Mouse (Mus musculus): Measurements from ENCODE around the gene Tsr3. TPM values are rescaled to one million over a fixed set of nuclear protein-coding genes. Genes with fewer than 3 reads are reported as not detected.

Gene Tsr3
- total RNA-seq, 2 experiments from 2014 or later: 7.7 to 9.5 TPM

Small RNA genes lying within 50 kb of the gene (microRNA-seq; reads per million reads assigned to microRNA genes)
- gene Mir3547: 0.76 to 3.0 reads per million in 2 experiments

Other genes starting within 250 kb of the Tsr3 start
- 10 to 100 TPM in 1 of 2 experiments, 1 to 10 TPM in 1; 9.5 to 10.7 TPM for gene Cramp1l, start 224.4 kb upstream of the Tsr3 start, total RNA-seq (2021)
- gene Ift140, start 224.1 kb upstream of the Tsr3 start, total RNA-seq (2021): 1 to 10 TPM; 3.5 to 5.5 TPM
- 10 to 100 TPM; 41.5 to 48.0 TPM for gene Tmem204, start 156.6 kb upstream of the Tsr3 start, total RNA-seq (2021)
- gene Telo2, start 124.2 kb upstream of the Tsr3 start, total RNA-seq (2021): 10 to 100 TPM; 11.1 to 14.5 TPM
- gene Ptx4, start 119.4 kb upstream of the Tsr3 start, total RNA-seq (2021): 1 to 10 TPM; 2.5 to 3.0 TPM
- 10 to 100 TPM; 26.2 to 31.3 TPM for gene Clcn7, start 106.8 kb upstream of the Tsr3 start, total RNA-seq (2021)
- not detected for gene Ccdc154, start 77.7 kb upstream of the Tsr3 start, total RNA-seq (2021)
- gene Gm38655, start 64.7 kb upstream of the Tsr3 start, total RNA-seq (2021): not detected
- gene BC003965, start 55.6 kb upstream of the Tsr3 start, total RNA-seq (2021): 10 to 100 TPM; 21.3 to 24.1 TPM
- gene Unkl, start 51.8 kb upstream of the Tsr3 start, total RNA-seq (2021): 1 to 10 TPM; 7.0 to 8.7 TPM
- gene Gnptg, start within 50 bp of the Tsr3 start, total RNA-seq (2021): 10 to 100 TPM; 14.8 to 15.9 TPM
- 1 to 10 TPM in 1 of 2 experiments, under 1 TPM in 1; 0.62 to 1.3 TPM for gene Baiap3, start 16.2 kb downstream of the Tsr3 start, total RNA-seq (2021)
- 100 to 1,000 TPM in 1 of 2 experiments, 10 to 100 TPM in 1; 90.7 to 105 TPM for gene Ube2i, start 34.5 kb downstream of the Tsr3 start, total RNA-seq (2021)
- under 1 TPM; 0.46 to 0.50 TPM for gene Prss34, start 58.2 kb downstream of the Tsr3 start, total RNA-seq (2021)
- not detected for gene Prss28, start 68.5 kb downstream of the Tsr3 start, total RNA-seq (2021)
- gene Prss29, start 78.5 kb downstream of the Tsr3 start, total RNA-seq (2021): not detected
- under 1 TPM; 0.37 to 0.62 TPM for gene Tpsab1, start 105.4 kb downstream of the Tsr3 start, total RNA-seq (2021)
- gene Tpsb2, start 126.1 kb downstream of the Tsr3 start, total RNA-seq (2021): 1 to 10 TPM; 2.0 to 2.6 TPM
- not detected for gene Tpsg1, start 129.1 kb downstream of the Tsr3 start, total RNA-seq (2021)
- gene Cacna1h, start 193.6 kb downstream of the Tsr3 start, total RNA-seq (2021): 1 to 10 TPM; 6.1 to 6.7 TPM
- under 1 TPM in 1 of 2 experiments, not detected in 1; 0.67 TPM for gene Tekt4, start 214.4 kb downstream of the Tsr3 start, total RNA-seq (2021)

All from heart, adult 18-20 months (tissue).